Mouse (Mus musculus): ENCODE data around the gene Otop2. TPM values are rescaled to one million over a fixed set of nuclear protein-coding genes. Genes with fewer than 3 reads are reported as not detected.

The Otop2 gene
- polyA plus RNA-seq, 1 experiment from 2014 or later, result not detected

- H3K27ac ChIP-seq (ENCODE audit: low read depth), result no peak overlapping the region
- 47% methylated on average over 6 of the region's 6 CpGs for WGBS (ENCODE audit: insufficient replicate concordance)
- TF ChIP-seq CTCF (IDR thresholded peaks at IDR 0.05; ENCODE audit: low read depth), result peak; percentile 45; the same call in 1 of the 2 replicates
- no peak for TF ChIP-seq EP300 (IDR thresholded peaks at IDR 0.05; ENCODE audit: low read depth)
- 0 out of 2 replicates have a peak, but pooled peaks cover 3% of the 10 kb centered on the region for H3K27me3 ChIP-seq (ENCODE audit: insufficient read depth, low read length)
- no peaks in the 10 kb centered on the region for H3K4me1 ChIP-seq (ENCODE audit: insufficient read depth)
- no peak for DNase-seq
- H3K36me3 ChIP-seq (replicated peaks; ENCODE audit: insufficient read depth, low read length), result no peaks in the 10 kb centered on the region
- H3K4me3 ChIP-seq (ENCODE audit: low read depth, low read length), result no peak overlapping the region
- no peaks in the 10 kb centered on the region for H3K9me3 ChIP-seq (ENCODE audit: low read length)
- no peak overlapping the region for H3K4me2 ChIP-seq (ENCODE audit: low read depth, low read length)
- ATAC-seq, result no peak
- H3K9ac ChIP-seq (replicated peaks), result no peak overlapping the region
Measured at GRCm38 (mm10) chr11:115359726-115360125, 52.8 kb downstream of the Otop2 start.

GRCm38 (mm10) chr11:115364136-115364535, 57.2 kb downstream of the Otop2 start:
- TF ChIP-seq EP300 (IDR thresholded peaks at IDR 0.05; ENCODE audit: low read depth), result no peak
- no peak for TF ChIP-seq CTCF (IDR thresholded peaks at IDR 0.05; ENCODE audit: low read depth)
- Histone ChIP-seq H3K27ac (ENCODE audit: low read depth) (no peak overlapping the region), H3K4me3 (ENCODE audit: low read depth, low read length) (no peak overlapping the region), H3K27me3 (ENCODE audit: insufficient read depth, low read length) (peaks cover 28% of the 10 kb centered on the region), H3K4me2 (ENCODE audit: low read depth, low read length) (no peak overlapping the region), H3K4me1 (ENCODE audit: insufficient read depth) (peaks cover 9% of the 10 kb centered on the region), H3K36me3 (replicated peaks; ENCODE audit: insufficient read depth, low read length) (no peaks in the 10 kb centered on the region), H3K9me3 (ENCODE audit: low read length) (no peaks in the 10 kb centered on the region), H3K9ac (replicated peaks) (no peak overlapping the region)
- no peak for ATAC-seq
- no peak for DNase-seq
- 73% methylated on average over 3 of the region's 3 CpGs for WGBS (ENCODE audit: insufficient replicate concordance)

DNA sequence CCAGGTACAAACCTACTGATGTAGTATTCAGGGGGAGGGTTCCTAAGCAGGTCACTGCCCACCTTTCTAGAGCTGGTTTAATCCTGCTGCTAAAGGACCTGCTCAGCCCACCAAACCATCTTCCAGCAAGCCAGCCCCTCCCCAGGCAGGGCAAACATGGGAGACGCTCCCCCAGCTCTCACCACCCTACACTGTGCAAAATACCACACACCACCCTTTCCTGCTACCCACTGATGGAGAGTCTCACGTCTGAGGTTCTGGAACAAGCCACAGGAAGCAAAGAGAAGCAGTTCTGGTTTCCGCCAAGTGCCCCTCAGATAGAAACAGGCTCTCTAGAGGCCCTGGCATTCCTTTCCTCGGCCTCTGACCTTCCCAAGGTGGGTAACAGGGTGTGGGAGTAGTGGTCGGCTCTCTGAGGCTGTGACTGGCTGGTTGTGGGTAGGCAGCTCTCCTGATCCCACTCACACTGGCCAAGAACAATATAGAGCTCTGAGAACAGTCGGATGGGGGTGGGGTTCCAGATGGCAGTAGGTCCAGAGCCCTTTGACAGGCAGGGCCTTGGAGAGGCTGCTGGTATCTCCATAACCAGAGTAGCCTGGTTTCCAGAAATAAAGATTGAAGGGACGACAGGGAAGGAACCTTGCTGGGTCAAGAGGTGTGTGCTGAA, 59.2 kb downstream of the Otop2 start:
- no peak for DNase-seq
- WGBS (ENCODE audit: insufficient replicate concordance), result 20% methylated on average over 7 of the region's 7 CpGs

GRCm38 (mm10) chr11:115366706-115367394, 59.9 kb downstream of the Otop2 start:
- ATAC-seq (peak; percentile 31; the same call in 1 of the 2 replicates), DNase-seq (no peak)
- Histone ChIP-seq H3K9me3 (ENCODE audit: low read length) (no peaks in the 10 kb centered on the region), H3K27ac (ENCODE audit: low read depth) (no peak overlapping the region), H3K4me2 (ENCODE audit: low read depth, low read length) (peak overlapping the region; percentile 83), H3K4me1 (ENCODE audit: insufficient read depth) (peaks cover 9% of the 10 kb centered on the region), H3K27me3 (ENCODE audit: insufficient read depth, low read length) (peaks cover 33% of the 10 kb centered on the region), H3K4me3 (ENCODE audit: low read depth, low read length) (peak overlapping the region; percentile 45), H3K9ac (replicated peaks) (peak overlapping the region; percentile 21; the same call in 1 of the 2 replicates), H3K36me3 (replicated peaks; ENCODE audit: insufficient read depth, low read length) (no peaks in the 10 kb centered on the region)
- TF ChIP-seq EP300 (IDR thresholded peaks at IDR 0.05; ENCODE audit: low read depth) (no peak), CTCF (IDR thresholded peaks at IDR 0.05; ENCODE audit: low read depth) (no peak)
- 9% methylated on average over 20 of the region's 28 CpGs for WGBS (ENCODE audit: insufficient replicate concordance)

More for the DNA sequence above, 59.2 kb downstream of the Otop2 start:
- Histone ChIP-seq H3K4me3 (ENCODE audit: low read depth, low read length) (no peak overlapping the region), H3K27me3 (ENCODE audit: insufficient read depth, low read length) (peaks cover 31% of the 10 kb centered on the region), H3K4me1 (ENCODE audit: insufficient read depth) (peaks cover 9% of the 10 kb centered on the region), H3K4me2 (ENCODE audit: low read depth, low read length) (peak overlapping the region; percentile 83), H3K9ac (replicated peaks) (no peak overlapping the region), H3K36me3 (replicated peaks; ENCODE audit: insufficient read depth, low read length) (no peaks in the 10 kb centered on the region), H3K9me3 (ENCODE audit: low read length) (no peaks in the 10 kb centered on the region), H3K27ac (ENCODE audit: low read depth) (no peak overlapping the region)
- TF ChIP-seq EP300 (IDR thresholded peaks at IDR 0.05; ENCODE audit: low read depth), result no peak
- no peak for TF ChIP-seq CTCF (IDR thresholded peaks at IDR 0.05; ENCODE audit: low read depth)
- no peak for ATAC-seq

DNA sequence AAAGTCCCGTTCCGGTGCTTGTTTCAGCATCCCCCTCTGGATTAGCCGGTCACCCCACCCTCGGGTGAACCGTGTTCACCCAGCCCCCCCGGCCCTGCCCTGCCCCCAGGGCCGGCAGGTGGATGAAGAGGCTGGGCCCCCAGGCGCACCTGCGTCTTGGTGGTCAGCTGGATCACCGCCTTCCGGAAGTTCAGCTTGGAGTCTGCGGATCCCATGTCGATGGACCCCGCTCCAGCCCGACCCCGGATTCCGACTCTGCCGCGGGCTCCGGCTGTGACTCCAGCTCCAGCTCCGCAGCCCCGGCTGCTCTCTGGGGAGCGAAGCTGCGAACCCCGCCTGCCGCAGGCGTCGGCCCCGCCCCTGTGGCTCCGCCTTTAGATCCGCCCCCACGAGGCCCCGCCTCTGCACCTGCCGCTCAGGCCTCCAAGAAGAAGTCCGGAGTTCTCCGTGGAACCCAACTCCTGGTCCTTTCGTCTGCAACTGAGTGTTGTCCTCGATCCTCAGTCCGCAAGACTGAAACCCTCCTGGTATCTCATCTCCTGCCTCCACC, 60.5 kb downstream of the Otop2 start, which contains the start of gene Hid1:
Gene Hid1, minus strand, starts transcription at position 362 of the 550 bp plus-strand sequence.
- ATAC-seq, result peak; percentile 70
- 2% methylated on average over 29 of the region's 39 CpGs for WGBS (ENCODE audit: insufficient replicate concordance)

DNA sequence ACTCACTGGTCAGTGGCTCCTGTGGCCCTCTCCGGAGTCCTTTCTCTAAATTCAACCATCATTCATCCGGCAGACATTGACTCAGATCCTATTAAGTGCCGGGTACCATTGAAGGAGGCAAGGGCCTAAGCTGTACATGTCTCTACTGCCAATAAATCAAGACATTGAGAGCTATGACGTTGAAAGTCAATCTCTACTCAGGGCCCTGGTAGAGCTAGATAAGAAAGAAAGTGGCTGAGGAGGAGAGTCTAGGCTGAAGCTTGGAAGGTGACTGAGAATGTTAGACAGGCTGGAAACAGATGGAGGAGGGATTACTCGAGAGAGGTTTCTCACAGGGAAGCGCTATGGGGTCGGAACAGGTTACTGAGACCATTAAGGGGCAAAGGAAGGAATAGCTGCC, 63.4 kb downstream of the Otop2 start:
- H3K4me1 ChIP-seq (ENCODE audit: insufficient read depth), result peaks cover 14% of the 10 kb centered on the region
- H3K27ac ChIP-seq (ENCODE audit: low read depth), result no peak overlapping the region
- H3K4me2 ChIP-seq (ENCODE audit: low read depth, low read length), result no peak overlapping the region
- no peaks in the 10 kb centered on the region for H3K36me3 ChIP-seq (replicated peaks; ENCODE audit: insufficient read depth, low read length)
- DNase-seq (no peak), ATAC-seq (no peak)
- no peaks in the 10 kb centered on the region for H3K9me3 ChIP-seq (ENCODE audit: low read length)
- H3K27me3 ChIP-seq (ENCODE audit: insufficient read depth, low read length), result peaks cover 54% of the 10 kb centered on the region
- TF ChIP-seq EP300 (IDR thresholded peaks at IDR 0.05; ENCODE audit: low read depth) (no peak), CTCF (IDR thresholded peaks at IDR 0.05; ENCODE audit: low read depth) (no peak)
- H3K4me3 ChIP-seq (ENCODE audit: low read depth, low read length), result no peak overlapping the region
- H3K9ac ChIP-seq (replicated peaks), result no peak overlapping the region
- 47% methylated on average over 7 of the region's 7 CpGs for WGBS (ENCODE audit: insufficient replicate concordance)

More for the DNA sequence above, 60.5 kb downstream of the Otop2 start, which contains the start of gene Hid1:
- Histone ChIP-seq H3K27ac (ENCODE audit: low read depth) (no peak within 1 kb of the TSS), H3K4me1 (ENCODE audit: insufficient read depth) (peaks cover 9% of the 10 kb centered on the region), H3K4me3 (ENCODE audit: low read depth, low read length) (peak within 1 kb of the TSS; percentile 45), H3K4me2 (ENCODE audit: low read depth, low read length) (peak within 1 kb of the TSS; percentile 83), H3K27me3 (ENCODE audit: insufficient read depth, low read length) (peaks cover 33% of the 10 kb centered on the region), H3K9me3 (ENCODE audit: low read length) (no peaks in the 10 kb centered on the region), H3K36me3 (replicated peaks; ENCODE audit: insufficient read depth, low read length) (no peaks in the 10 kb centered on the region), H3K9ac (replicated peaks) (peak within 1 kb of the TSS; percentile 21; the same call in 1 of the 2 replicates)
- DNase-seq, result peak; percentile 84
- TF ChIP-seq EP300 (IDR thresholded peaks at IDR 0.05; ENCODE audit: low read depth), result no peak
- TF ChIP-seq CTCF (IDR thresholded peaks at IDR 0.05; ENCODE audit: low read depth), result no peak
